Mouse (Mus musculus): ENCODE measurements around the gene Ppp1r35. TPM values are rescaled to one million over a fixed set of nuclear protein-coding genes. Genes with fewer than 3 reads are reported as not detected.

Gene Ppp1r35
- polyA plus RNA-seq (2014; fragmentation: Illumina TruSeq; extraction: RNeasy Lipid Tissue Mini Kit (QIAGEN cat#74804); ENCODE audit: low read depth, low replicate concordance), result not detected

GRCm38 (mm10) chr5:137778635-137779034 lies at the start of gene Ppp1r35:
Gene Ppp1r35 (plus strand): TSS chr5:137778849.

GRCm38 (mm10) chr5:137741023-137741931 lies 37.4 kb upstream of the Ppp1r35 start, which contains the start of gene Nyap1:
Gene Nyap1 (minus strand): TSS chr5:137741607.

GRCm38 (mm10) chr5:137745214-137746171 lies 33.2 kb upstream of the Ppp1r35 start, which contains the start of gene Tsc22d4:
Gene Tsc22d4 (plus strand): TSS chr5:137745730.

GRCm38 (mm10) chr5:137787151-137787928 lies 8.7 kb downstream of the Ppp1r35 start, which contains the start of the genes Mepce and Zcwpw1:
Gene Mepce (minus strand): TSS chr5:137787655.
Gene Zcwpw1 (plus strand): TSS chr5:137787798.

Other genes with a start within 250 kb of the Ppp1r35 start
- not detected for gene Epo, start 245.6 kb upstream of the Ppp1r35 start, polyA plus RNA-seq (2014; fragmentation: Illumina TruSeq; extraction: RNeasy Lipid Tissue Mini Kit (QIAGEN cat#74804); ENCODE audit: low read depth, low replicate concordance)
- 1.2 TPM for gene Gnb2, start 245.3 kb upstream of the Ppp1r35 start, polyA plus RNA-seq (2014; fragmentation: Illumina TruSeq; extraction: RNeasy Lipid Tissue Mini Kit (QIAGEN cat#74804); ENCODE audit: low read depth, low replicate concordance)
- gene Actl6b, start 225.3 kb upstream of the Ppp1r35 start, polyA plus RNA-seq (2014; fragmentation: Illumina TruSeq; extraction: RNeasy Lipid Tissue Mini Kit (QIAGEN cat#74804); ENCODE audit: low read depth, low replicate concordance), result not detected
- not detected for gene Tfr2, start 209.0 kb upstream of the Ppp1r35 start, polyA plus RNA-seq (2014; fragmentation: Illumina TruSeq; extraction: RNeasy Lipid Tissue Mini Kit (QIAGEN cat#74804); ENCODE audit: low read depth, low replicate concordance)
- not detected for gene Mospd3, start 177.8 kb upstream of the Ppp1r35 start, polyA plus RNA-seq (2014; fragmentation: Illumina TruSeq; extraction: RNeasy Lipid Tissue Mini Kit (QIAGEN cat#74804); ENCODE audit: low read depth, low replicate concordance)
- 63.9 TPM for gene Pcolce, start 165.1 kb upstream of the Ppp1r35 start, polyA plus RNA-seq (2014; fragmentation: Illumina TruSeq; extraction: RNeasy Lipid Tissue Mini Kit (QIAGEN cat#74804); ENCODE audit: low read depth, low replicate concordance)
- gene Fbxo24, start 149.8 kb upstream of the Ppp1r35 start, polyA plus RNA-seq (2014; fragmentation: Illumina TruSeq; extraction: RNeasy Lipid Tissue Mini Kit (QIAGEN cat#74804); ENCODE audit: low read depth, low replicate concordance), result not detected
- gene Lrch4, start 149.7 kb upstream of the Ppp1r35 start, polyA plus RNA-seq (2014; fragmentation: Illumina TruSeq; extraction: RNeasy Lipid Tissue Mini Kit (QIAGEN cat#74804); ENCODE audit: low read depth, low replicate concordance), result 0.99 TPM
- gene Gm20605, start 149.7 kb upstream of the Ppp1r35 start, polyA plus RNA-seq (2014; fragmentation: Illumina TruSeq; extraction: RNeasy Lipid Tissue Mini Kit (QIAGEN cat#74804); ENCODE audit: low read depth, low replicate concordance), result not detected
- not detected for gene Sap25, start 137.5 kb upstream of the Ppp1r35 start, polyA plus RNA-seq (2014; fragmentation: Illumina TruSeq; extraction: RNeasy Lipid Tissue Mini Kit (QIAGEN cat#74804); ENCODE audit: low read depth, low replicate concordance)
- 0.58 TPM for gene Irs3, start 133.1 kb upstream of the Ppp1r35 start, polyA plus RNA-seq (2014; fragmentation: Illumina TruSeq; extraction: RNeasy Lipid Tissue Mini Kit (QIAGEN cat#74804); ENCODE audit: low read depth, low replicate concordance)
- 12.5 TPM for gene Agfg2, start 94.1 kb upstream of the Ppp1r35 start, polyA plus RNA-seq (2014; fragmentation: Illumina TruSeq; extraction: RNeasy Lipid Tissue Mini Kit (QIAGEN cat#74804); ENCODE audit: low read depth, low replicate concordance)
- not detected for gene Nyap1, start 37.2 kb upstream of the Ppp1r35 start, polyA plus RNA-seq (2014; fragmentation: Illumina TruSeq; extraction: RNeasy Lipid Tissue Mini Kit (QIAGEN cat#74804); ENCODE audit: low read depth, low replicate concordance)
- gene Tsc22d4, start 33.1 kb upstream of the Ppp1r35 start, polyA plus RNA-seq (2014; fragmentation: Illumina TruSeq; extraction: RNeasy Lipid Tissue Mini Kit (QIAGEN cat#74804); ENCODE audit: low read depth, low replicate concordance), result 0.29 TPM
- gene Mepce, start 8.8 kb downstream of the Ppp1r35 start, polyA plus RNA-seq (2014; fragmentation: Illumina TruSeq; extraction: RNeasy Lipid Tissue Mini Kit (QIAGEN cat#74804); ENCODE audit: low read depth, low replicate concordance), result 10.4 TPM
- gene Zcwpw1, start 8.9 kb downstream of the Ppp1r35 start, polyA plus RNA-seq (2014; fragmentation: Illumina TruSeq; extraction: RNeasy Lipid Tissue Mini Kit (QIAGEN cat#74804); ENCODE audit: low read depth, low replicate concordance), result 7.7 TPM
- gene Pilra, start 57.4 kb downstream of the Ppp1r35 start, polyA plus RNA-seq (2014; fragmentation: Illumina TruSeq; extraction: RNeasy Lipid Tissue Mini Kit (QIAGEN cat#74804); ENCODE audit: low read depth, low replicate concordance), result 0.76 TPM
- gene Pilrb1, start 79.3 kb downstream of the Ppp1r35 start, polyA plus RNA-seq (2014; fragmentation: Illumina TruSeq; extraction: RNeasy Lipid Tissue Mini Kit (QIAGEN cat#74804); ENCODE audit: low read depth, low replicate concordance), result not detected
- gene Pilrb2, start 93.0 kb downstream of the Ppp1r35 start, polyA plus RNA-seq (2014; fragmentation: Illumina TruSeq; extraction: RNeasy Lipid Tissue Mini Kit (QIAGEN cat#74804); ENCODE audit: low read depth, low replicate concordance), result not detected
- not detected for gene Cyp3a13, start 142.8 kb downstream of the Ppp1r35 start, polyA plus RNA-seq (2014; fragmentation: Illumina TruSeq; extraction: RNeasy Lipid Tissue Mini Kit (QIAGEN cat#74804); ENCODE audit: low read depth, low replicate concordance)
- 0.64 TPM for gene Gjc3, start 184.2 kb downstream of the Ppp1r35 start, polyA plus RNA-seq (2014; fragmentation: Illumina TruSeq; extraction: RNeasy Lipid Tissue Mini Kit (QIAGEN cat#74804); ENCODE audit: low read depth, low replicate concordance)
- gene Azgp1, start 202.7 kb downstream of the Ppp1r35 start, polyA plus RNA-seq (2014; fragmentation: Illumina TruSeq; extraction: RNeasy Lipid Tissue Mini Kit (QIAGEN cat#74804); ENCODE audit: low read depth, low replicate concordance), result not detected
- not detected for gene Smok3a, start 242.4 kb downstream of the Ppp1r35 start, polyA plus RNA-seq (2014; fragmentation: Illumina TruSeq; extraction: RNeasy Lipid Tissue Mini Kit (QIAGEN cat#74804); ENCODE audit: low read depth, low replicate concordance)
- gene Smok3b, start 242.6 kb downstream of the Ppp1r35 start, polyA plus RNA-seq (2014; fragmentation: Illumina TruSeq; extraction: RNeasy Lipid Tissue Mini Kit (QIAGEN cat#74804); ENCODE audit: low read depth, low replicate concordance), result not detected